21 mouse cellular contexts compared by ENCODE assay signal in the genomic region with DNA sequence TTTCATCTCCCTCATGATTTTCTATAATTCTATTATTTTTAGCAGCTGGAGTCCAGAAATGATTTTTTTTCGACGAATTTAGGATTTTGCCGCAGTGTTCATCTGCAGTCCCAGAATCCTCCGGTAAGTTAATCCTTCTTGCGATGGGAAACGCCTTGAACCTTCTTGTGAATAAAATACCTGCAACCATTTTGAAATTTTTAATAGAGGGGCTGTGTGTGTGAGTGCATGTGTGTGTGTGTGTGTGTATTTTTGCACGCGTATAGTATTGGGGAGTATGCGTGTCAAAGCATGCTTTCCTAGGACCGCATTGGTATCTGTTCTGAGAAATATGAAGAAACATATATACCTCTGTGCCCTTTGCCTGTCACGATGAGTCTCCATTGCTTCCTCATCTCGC. TPM values are rescaled to one million over a fixed set of nuclear protein-coding genes. Genes with fewer than 3 reads are reported as not detected.
DNase-seq lines count a peak whose midpoint lies in the region; ATAC-seq and TF ChIP-seq lines count a peak whose summit lies in the region.
"Had no signal": no experiment of that assay in that cellular context is flagged by ENCODE, and none has a peak within 500 bp of the region (broad histone marks: within the 10 kb centered on the region; RNA-seq: fewer than 3 reads in every experiment).

No protein-coding gene starts in this region.

- TF ChIP-seq EP300 in heart, adult 2 months (IDR thresholded peaks at IDR 0.05; ENCODE audit: insufficient read depth, low read depth, low read length) = no peak

- H3K4me1 ChIP-seq in heart, adult 2 months (ENCODE audit: control insufficient read depth, insufficient read depth, low read length) = peaks cover 3% of the 10 kb centered on the region
- H3K4me1 ChIP-seq in testis, adult 2 months (ENCODE audit: control insufficient read depth, insufficient read depth, low read length) = peaks cover 8% of the 10 kb centered on the region
- H3K4me1 ChIP-seq in midbrain, embryonic 12.5 days = peaks cover 20% of the 10 kb centered on the region
- H3K4me1 ChIP-seq in limb, embryonic 10.5 days = peaks cover 18% of the 10 kb centered on the region

- H3K9ac ChIP-seq in heart, adult 2 months (ENCODE audit: low read depth, low read length) = no peak overlapping the region
- no peak overlapping the region for H3K9ac ChIP-seq in midbrain, embryonic 12.5 days (replicated peaks)
- H3K9ac ChIP-seq: embryonic facial prominence, embryonic 12.5 days; kidney, embryonic 15.5 days; limb, embryonic 13.5 days; liver, embryonic 13.5 days had no signal

- TF ChIP-seq POLR2A in heart, adult 2 months (IDR thresholded peaks at IDR 0.05; ENCODE audit: insufficient read depth, low read depth, low read length) = no peak
- no peak for TF ChIP-seq POLR2A in testis, adult 2 months (IDR thresholded peaks at IDR 0.05; ENCODE audit: control insufficient read depth, low read depth, low read length)

- H3K27me3 ChIP-seq in heart, adult 2 months (ENCODE audit: control insufficient read depth, insufficient read depth, low read length) = no peaks in the 10 kb centered on the region
- no peaks in the 10 kb centered on the region for H3K27me3 ChIP-seq in testis, adult 2 months (ENCODE audit: control insufficient read depth, insufficient read depth, low read length)
- no peaks in the 10 kb centered on the region for H3K27me3 ChIP-seq in midbrain, embryonic 12.5 days
- H3K27me3 ChIP-seq in limb, embryonic 10.5 days (ENCODE audit: low read depth, poor library complexity, severe bottlenecking) = no peaks in the 10 kb centered on the region
- H3K27me3 ChIP-seq: embryonic facial prominence, embryonic 12.5 days; kidney, embryonic 15.5 days; limb, embryonic 13.5 days had no signal

- H3K79me2 ChIP-seq in heart, adult 2 months (replicated peaks; ENCODE audit: control insufficient read depth, insufficient read depth, low read length) = no peaks in the 10 kb centered on the region

- no peaks in the 10 kb centered on the region for H3K36me3 ChIP-seq in heart, adult 2 months (ENCODE audit: control insufficient read depth, insufficient read depth, low read length)
- no peaks in the 10 kb centered on the region for H3K36me3 ChIP-seq in testis, adult 2 months (ENCODE audit: control insufficient read depth, insufficient read depth, low read length)
- H3K36me3 ChIP-seq in midbrain, embryonic 12.5 days = no peaks in the 10 kb centered on the region
- no peaks in the 10 kb centered on the region for H3K36me3 ChIP-seq in limb, embryonic 10.5 days
- H3K36me3 ChIP-seq: embryonic facial prominence, embryonic 12.5 days; kidney, embryonic 15.5 days; limb, embryonic 13.5 days; liver, embryonic 13.5 days had no signal

- WGBS in heart, adult 2 months = 95% methylated on average over 12 of the region's 12 CpGs
- 76% methylated on average over 12 of the region's 12 CpGs for WGBS in midbrain, embryonic 12.5 days
- 97% methylated on average over 12 of the region's 12 CpGs for WGBS in limb, embryonic 10.5 days

- no peaks in the 10 kb centered on the region for H3K9me3 ChIP-seq in midbrain, embryonic 12.5 days
- H3K9me3 ChIP-seq in limb, embryonic 10.5 days (replicated peaks) = no peaks in the 10 kb centered on the region
- H3K9me3 ChIP-seq: embryonic facial prominence, embryonic 12.5 days; kidney, embryonic 15.5 days; limb, embryonic 13.5 days; liver, embryonic 13.5 days had no signal

- ATAC-seq in midbrain, embryonic 12.5 days (ENCODE audit: low FRiP score, low read depth) = no peak

- DNase-seq in heart, adult 2 months = no peak
- no peak for DNase-seq in heart, postnatal 10 days
- DNase-seq in testis, postnatal 10 days (ENCODE audit: low spot score) = no peak
- no peak for DNase-seq in spleen, adult 18-20 months
- DNase-seq in limb, embryonic 10.5 days (ENCODE audit: low spot score) = no peak
- DNase-seq in thymus, adult 18-20 months = no peak
- DNase-seq: cerebellum, adult 2 months; cerebellum, postnatal 25 days; gastrocnemius, postnatal 36 days; kidney, adult 11 months; kidney, postnatal 4 days; liver, embryonic 13.5 days; lung, adult 2 months; lung, postnatal 14 days; thymus, postnatal 36 days had no signal

- TF ChIP-seq CTCF in heart, adult 2 months (IDR thresholded peaks at IDR 0.05) = no peak
- TF ChIP-seq CTCF in testis, adult 2 months (IDR thresholded peaks at IDR 0.05; ENCODE audit: control insufficient read depth, insufficient read depth, insufficient replicate concordance, low read depth, low read length) = no peak

- peak overlapping the region; percentile 81 for H3K27ac ChIP-seq in heart, adult 2 months
- H3K27ac ChIP-seq in testis, adult 2 months (ENCODE audit: control insufficient read depth, insufficient read depth, low read depth, low read length) = peak overlapping the region; percentile 77; the same call in 1 of the 2 replicates
- peak overlapping the region; percentile 79 for H3K27ac ChIP-seq in midbrain, embryonic 12.5 days (replicated peaks)
- no peak overlapping the region for H3K27ac ChIP-seq in limb, embryonic 10.5 days
- H3K27ac ChIP-seq: embryonic facial prominence, embryonic 12.5 days; kidney, embryonic 15.5 days; limb, embryonic 13.5 days; liver, embryonic 13.5 days had no signal

- no peak overlapping the region for H3K4me3 ChIP-seq in heart, adult 2 months
- H3K4me3 ChIP-seq in testis, adult 2 months (ENCODE audit: control insufficient read depth, low read depth, low read length) = peak overlapping the region; percentile 82
- H3K4me3 ChIP-seq in midbrain, embryonic 12.5 days = no peak overlapping the region
- no peak overlapping the region for H3K4me3 ChIP-seq in limb, embryonic 10.5 days
- H3K4me3 ChIP-seq: embryonic facial prominence, embryonic 12.5 days; kidney, embryonic 15.5 days; limb, embryonic 13.5 days; liver, embryonic 13.5 days had no signal

- intact Hi-C loops in heart, adult 2 months (cut with DNase I) = loop anchor here (5.0 kb wide), 2 partner anchors 127 to 193 kb away; no protein-coding TSS in a partner anchor
- intact Hi-C loops in heart, postnatal 10 days (cut with DNase I) = loop anchor here (5.0 kb wide), 2 partner anchors 63 to 78 kb away; no protein-coding TSS in a partner anchor

- peak overlapping the region; percentile 29 for H3K4me2 ChIP-seq in midbrain, embryonic 12.5 days (replicated peaks)
- H3K4me2 ChIP-seq: embryonic facial prominence, embryonic 12.5 days; heart, embryonic 11.5 days; kidney, embryonic 15.5 days; limb, embryonic 13.5 days; liver, embryonic 13.5 days had no signal

RNA-seq across cellular contexts. Expression of a gene that starts 1.0 kb away (rescaled TPM):
- 100 to 1,000 TPM; 382 to 431 TPM for total RNA-seq in heart, adult 2 months (2021)
- 138 and 180 TPM in 2 replicates for polyA plus RNA-seq in heart, adult 2 months (2012; rRNA removed)
- total RNA-seq in heart, postnatal 10 days (2021) = 100 to 1,000 TPM; 624 to 701 TPM
- polyA plus RNA-seq in testis, adult 2 months (2012; rRNA removed) = 29.8 and 41.4 TPM in 2 replicates
- polyA plus RNA-seq in midbrain, embryonic 12.5 days (2016; fragmentation: Nextera tagmentation; extraction: Ambion mirVana) = 847 and 873 TPM in 2 replicates
- polyA plus RNA-seq in limb, embryonic 10.5 days (2016; fragmentation: Nextera tagmentation; extraction: Ambion mirVana) = 583 and 698 TPM in 2 replicates
